Mouse (Mus musculus) adrenal gland (tissue): ENCODE measurements around the gene Smim26.
"Not testable (repeated sequence)": the region's sequence is repeated elsewhere in the genome, so short reads cannot be mapped to it uniquely, and the experiment has no call there.

Source experiments
- intact Hi-C: fragments of 180-260 bp; cut with DNase I; formaldehyde crosslinking; loops from one replicate; pipeline ENCODE4 v1.15.1; 2025
- long read RNA-seq, 2 experiments: library from polyadenylated mRNA; unstranded; transcript quantifications; one replicate each; pipeline ENCODE4 v2.0.0; 2020; ENCODE audit warnings: borderline replicate concordance in 1 of 2; ENCODE audit not compliant: insufficient replicate concordance in 1 of 2

The Smim26 gene
- long read RNA-seq, experiment 1, transcript Smim26-201 (2 exons, 471 nt), result major isoform, 11 of 11 reads
- long read RNA-seq, experiment 1, partial matches to known transcripts, result 0 of 11 reads
- long read RNA-seq, experiment 1, other reads (novel, unspliced or antisense), result 0 of 11 reads
- long read RNA-seq, experiment 2, transcript Smim26-201 (2 exons, 471 nt), result major isoform, 19 of 19 reads
- long read RNA-seq, experiment 2, partial matches to known transcripts, result 0 of 19 reads
- long read RNA-seq, experiment 2, other reads (novel, unspliced or antisense), result 0 of 19 reads

GRCm38 (mm10) chr2:144593951-144594651 is at the start of gene Smim26:
Gene Smim26 (plus strand): TSS chr2:144594054.
- intact Hi-C loops, result no loop called here

GRCm38 (mm10) chr2:144544630-144545029 is 49.2 kb upstream of the Smim26 start:
- intact Hi-C loops, result no loop called here

GRCm38 (mm10) chr2:144545061-144545460 is 48.8 kb upstream of the Smim26 start:
- intact Hi-C loops, result no loop called here

GRCm38 (mm10) chr2:144545481-144545880 is 48.4 kb upstream of the Smim26 start:
- intact Hi-C loops, result no loop called here

- intact Hi-C loops, result no loop called here
Measured at GRCm38 (mm10) chr2:144547559-144547958, 46.3 kb upstream of the Smim26 start.

GRCm38 (mm10) chr2:144550529-144550928 is 43.3 kb upstream of the Smim26 start, which contains the start of gene Rbbp9:
Gene Rbbp9 (minus strand): TSS chr2:144550869.
- intact Hi-C loops, result no loop called here

GRCm38 (mm10) chr2:144553905-144554304 is 39.9 kb upstream of the Smim26 start:
- intact Hi-C loops, result no loop called here

GRCm38 (mm10) chr2:144555286-144555819 is 38.5 kb upstream of the Smim26 start:
- intact Hi-C loops, result no loop called here

GRCm38 (mm10) chr2:144555820-144556552 is 37.9 kb upstream of the Smim26 start, which contains the start of gene Sec23b:
Gene Sec23b (plus strand): TSS chr2:144556229.
- intact Hi-C loops, result loop anchor here (2.0 kb wide), 1 partner anchor 43 kb away; the partner anchor contains the start of gene Dtd1

GRCm38 (mm10) chr2:144588723-144589122 is 5.1 kb upstream of the Smim26 start:
- intact Hi-C loops, result no loop called here

GRCm38 (mm10) chr2:144593036-144593435 is 818 bp upstream of the Smim26 start:
- intact Hi-C loops, result not testable (repeated sequence)

- intact Hi-C loops, result loop anchor here (2.0 kb wide), 1 partner anchor 41 kb away; the partner anchor contains the start of gene Sec23b
Measured at GRCm38 (mm10) chr2:144598006-144598405, 4.2 kb downstream of the Smim26 start.

- intact Hi-C loops, result loop anchor here (2.0 kb wide), 1 partner anchor 43 kb away; the partner anchor contains the start of gene Sec23b
Measured at GRCm38 (mm10) chr2:144599831-144600687, 6.2 kb downstream of the Smim26 start, which contains the start of gene Dtd1. Gene Dtd1 (plus strand): TSS chr2:144599897.

GRCm38 (mm10) chr2:144601576-144601975 is 7.7 kb downstream of the Smim26 start:
- intact Hi-C loops, result no loop called here

- intact Hi-C loops, result no loop called here
Measured at GRCm38 (mm10) chr2:144613956-144614355, 20.1 kb downstream of the Smim26 start.

GRCm38 (mm10) chr2:144617074-144617874 is 23.4 kb downstream of the Smim26 start:
- intact Hi-C loops, result no loop called here

GRCm38 (mm10) chr2:144621491-144621890 is 27.6 kb downstream of the Smim26 start:
- intact Hi-C loops, result no loop called here

GRCm38 (mm10) chr2:144633551-144633950 is 39.7 kb downstream of the Smim26 start:
- intact Hi-C loops, result loop anchor here (10.0 kb wide), 3 partner anchors 481 to 651 kb away; partner anchors contain the start of gene Slc24a3

- intact Hi-C loops, result loop anchor here (10.0 kb wide), 3 partner anchors 481 to 651 kb away; partner anchors contain the start of gene Slc24a3
Measured at GRCm38 (mm10) chr2:144634231-144634630, 40.4 kb downstream of the Smim26 start.
